Mouse (Mus musculus) erythroblast, embryonic 14.5 days (primary cell): ENCODE results near the gene 4930404H24Rik.

Source experiments
- GATA1 ChIP-seq: IDR thresholded peaks from 2 replicates; pipeline ENCODE4 v1.6.1; 2012; ENCODE audit warnings: low read length, inconsistent platforms, mixed read lengths
- TAL1 ChIP-seq: IDR thresholded peaks from 3 replicates; pipeline ENCODE4 v1.6.1; 2012; ENCODE audit warnings: low read length, inconsistent platforms, mixed read lengths

- TF ChIP-seq GATA1 (no peak), TAL1 (no peak)
These were observed 35.1 kb upstream of the 4930404H24Rik start for GRCm38 (mm10) chr2:153457467-153457866.
